Mouse (Mus musculus) bone marrow, adult 2 months (tissue): ENCODE results near the gene Gm5148. TPM values are rescaled to one million over a fixed set of nuclear protein-coding genes. Genes with fewer than 3 reads are reported as not detected.

Source experiments
- H3K27ac ChIP-seq: fragments of 200-500 bp; 2 replicates; pipeline ENCODE4 v1.5.1; 2012; ENCODE audit warnings: low read depth, mild to moderate bottlenecking, control low read depth, inconsistent platforms, low read length; ENCODE audit not compliant: control insufficient read depth, poor library complexity, insufficient read depth
- H3K4me1 ChIP-seq: fragments of 200-500 bp; 2 replicates; pipeline ENCODE4 v1.6.1; 2011; ENCODE audit warnings: low read length; ENCODE audit not compliant: control insufficient read depth, insufficient read depth
- H3K4me3 ChIP-seq: fragments of 200-500 bp; replicated peaks from 2 replicates; pipeline ENCODE3; 2011; ENCODE audit warnings: mild to moderate bottlenecking, low read depth, low read length, control low read depth; ENCODE audit not compliant: control insufficient read depth
- CTCF ChIP-seq: fragments of 200-500 bp; IDR thresholded peaks from 2 replicates; pipeline ENCODE4 v1.5.1; 2011; ENCODE audit warnings: low read length, control low read depth; ENCODE audit not compliant: control insufficient read depth, insufficient read depth
- POLR2A ChIP-seq: fragments of 200-500 bp; IDR thresholded peaks from 2 replicates; pipeline ENCODE4 v1.6.1; 2011; ENCODE audit warnings: low read depth, mild to moderate bottlenecking, control low read depth, low read length, borderline replicate concordance; ENCODE audit not compliant: control insufficient read depth
- WGBS: fragments of 180-500 bp; shearing (Covaris S2); methylation state at CpG from one replicate; pipeline ENCODE4 v1.1.7; 2018; 5-methylcytosine and 5-hydroxymethylcytosine counted together
- polyA plus RNA-seq: library from polyadenylated mRNA; stranded (reverse); fragments of >200 nt; gene quantifications from 2 replicates; pipeline ENCODE4 v1.2.4, GENCODE M21; 2011; ENCODE audit warnings: low replicate concordance; ENCODE audit not compliant: missing spikeins, insufficient read depth, insufficient read length

The Gm5148 gene
- polyA plus RNA-seq, 1 experiment = 2.0 TPM

- Histone ChIP-seq H3K4me3 (no peak overlapping the region), H3K27ac (no peak overlapping the region), H3K4me1 (peaks cover 1% of the 10 kb centered on the region; the same call in 1 of the 2 replicates)
- 15% methylated on average over 9 of the region's 9 CpGs for WGBS
- no peak for TF ChIP-seq CTCF
- TF ChIP-seq POLR2A = no peak
These were observed 4.1 kb upstream of the Gm5148 start for GRCm38 (mm10) chr3:37728112-37729100.

GRCm38 (mm10) chr3:37727392-37727791, 3.1 kb upstream of the Gm5148 start:
- Histone ChIP-seq H3K4me3 (no peak overlapping the region), H3K27ac (no peak overlapping the region), H3K4me1 (peaks cover 1% of the 10 kb centered on the region; the same call in 1 of the 2 replicates)
- 47% methylated on average over 5 of the region's 5 CpGs for WGBS
- TF ChIP-seq CTCF (no peak), POLR2A (no peak)

GRCm38 (mm10) chr3:37726501-37727140, 2.3 kb upstream of the Gm5148 start:
- Histone ChIP-seq H3K4me1 (peaks cover 1% of the 10 kb centered on the region; the same call in 1 of the 2 replicates), H3K27ac (no peak overlapping the region), H3K4me3 (no peak overlapping the region)
- TF ChIP-seq CTCF = no peak
- no peak for TF ChIP-seq POLR2A
- WGBS = 71% methylated on average over 4 of the region's 4 CpGs

GRCm38 (mm10) chr3:37724946-37725735, 851 bp upstream of the Gm5148 start:
- 42% methylated on average over 6 of the region's 6 CpGs for WGBS
- Histone ChIP-seq H3K4me1 (peaks cover 1% of the 10 kb centered on the region; the same call in 1 of the 2 replicates), H3K4me3 (no peak overlapping the region), H3K27ac (no peak overlapping the region)
- TF ChIP-seq POLR2A (no peak), CTCF (no peak)

- TF ChIP-seq POLR2A (no peak), CTCF (no peak)
- Histone ChIP-seq H3K4me3 (no peak overlapping the region), H3K27ac (no peak overlapping the region), H3K4me1 (peaks cover 1% of the 10 kb centered on the region; the same call in 1 of the 2 replicates)
- WGBS = 3% methylated on average over 17 of the region's 17 CpGs
These were observed 574 bp downstream of the Gm5148 start for GRCm38 (mm10) chr3:37723662-37724170.

GRCm38 (mm10) chr3:37723061-37723521, 1.2 kb downstream of the Gm5148 start:
- TF ChIP-seq POLR2A (no peak), CTCF (no peak)
- H3K27ac ChIP-seq = no peak overlapping the region
- WGBS = 35% methylated on average over 11 of the region's 11 CpGs
- H3K4me1 ChIP-seq = peaks cover 1% of the 10 kb centered on the region; the same call in 1 of the 2 replicates
- H3K4me3 ChIP-seq = no peak overlapping the region

GRCm38 (mm10) chr3:37722487-37723060, 1.7 kb downstream of the Gm5148 start:
- H3K4me1 ChIP-seq = no peaks in the 10 kb centered on the region; the same call in 1 of the 2 replicates
- TF ChIP-seq POLR2A (no peak), CTCF (no peak)
- H3K4me3 ChIP-seq = no peak overlapping the region
- 74% methylated on average over 12 of the region's 12 CpGs for WGBS
- no peak overlapping the region for H3K27ac ChIP-seq
